Mouse (Mus musculus) mesoderm, embryonic 11.5 days (tissue): ENCODE data around the gene Maml3.

Source experiments
- DNase-seq: peaks from one replicate; pipeline ENCODE4 v3.0.0-alpha.2; 2012; ENCODE audit warnings: low read depth, low spot score

The Maml3 gene

GRCm38 (mm10) chr3:52006721-52007330 lies 98.0 kb downstream of the Maml3 start:
- DNase-seq: no peak

GRCm38 (mm10) chr3:52003663-52004062 lies 101.2 kb downstream of the Maml3 start:
- no peak for DNase-seq

GRCm38 (mm10) chr3:52001518-52001895 lies 103.4 kb downstream of the Maml3 start:
- no peak for DNase-seq

GRCm38 (mm10) chr3:52000871-52001517 lies 103.9 kb downstream of the Maml3 start:
- no peak for DNase-seq

GRCm38 (mm10) chr3:51999671-52000437 lies 105.0 kb downstream of the Maml3 start:
- DNase-seq: no peak

- DNase-seq: no peak
Observed at GRCm38 (mm10) chr3:51998511-51999399, 106.1 kb downstream of the Maml3 start.

GRCm38 (mm10) chr3:51997616-51998015 lies 107.3 kb downstream of the Maml3 start:
- DNase-seq: no peak

- DNase-seq: no peak
Observed at GRCm38 (mm10) chr3:51986507-51986906, 118.4 kb downstream of the Maml3 start.

- DNase-seq: no peak
Observed at GRCm38 (mm10) chr3:51981496-51981895, 123.4 kb downstream of the Maml3 start.

GRCm38 (mm10) chr3:51977654-51978352 lies 127.1 kb downstream of the Maml3 start:
- DNase-seq: no peak

- DNase-seq: no peak
Observed at GRCm38 (mm10) chr3:51974601-51975000, 130.3 kb downstream of the Maml3 start.

- no peak for DNase-seq
Observed at GRCm38 (mm10) chr3:51974153-51974552, 130.7 kb downstream of the Maml3 start.

GRCm38 (mm10) chr3:51972576-51972975 lies 132.3 kb downstream of the Maml3 start:
- no peak for DNase-seq

GRCm38 (mm10) chr3:51970489-51970888 lies 134.4 kb downstream of the Maml3 start:
- DNase-seq: no peak

GRCm38 (mm10) chr3:51969451-51969850 lies 135.4 kb downstream of the Maml3 start:
- DNase-seq: no peak

GRCm38 (mm10) chr3:51965841-51966240 lies 139.0 kb downstream of the Maml3 start:
- no peak for DNase-seq

GRCm38 (mm10) chr3:51965436-51965835 lies 139.4 kb downstream of the Maml3 start:
- DNase-seq: no peak

- no peak for DNase-seq
Observed at GRCm38 (mm10) chr3:51965008-51965407, 139.9 kb downstream of the Maml3 start.

- DNase-seq: peak; percentile 46
Observed at GRCm38 (mm10) chr3:51963891-51964593, 140.8 kb downstream of the Maml3 start.

- no peak for DNase-seq
Observed at GRCm38 (mm10) chr3:51963151-51963791, 141.6 kb downstream of the Maml3 start.
